ENCODE assay signal across 8 mouse cellular contexts in genomic region chr4:136147436-136148135, GRCm38 (mm10). TPM values are rescaled to one million over a fixed set of nuclear protein-coding genes. Genes with fewer than 3 reads are reported as not detected.
A peak's percentile ranks its signal among the peaks of the same experiment; 100 is the strongest.
DNase-seq lines count a peak whose midpoint lies in the region; ATAC-seq and TF ChIP-seq lines count a peak whose summit lies in the region.

No protein-coding gene starts in this region.

- H3K4me1 ChIP-seq in embryonic facial prominence, embryonic 14.5 days (ENCODE audit: control insufficient read depth, insufficient read depth, low read length): peaks cover 38% of the 10 kb centered on the region
- peaks cover 64% of the 10 kb centered on the region for H3K4me1 ChIP-seq in heart, embryonic 10.5 days
- peaks cover 24% of the 10 kb centered on the region for H3K4me1 ChIP-seq in kidney, embryonic 14.5 days (ENCODE audit: control insufficient read depth, insufficient read depth, low read length)
- H3K4me1 ChIP-seq in liver, embryonic 15.5 days (replicated peaks): peaks cover 57% of the 10 kb centered on the region
- H3K4me1 ChIP-seq in neural tube, embryonic 12.5 days: peaks cover 56% of the 10 kb centered on the region
- H3K4me1 ChIP-seq in testis, adult 2 months (ENCODE audit: control insufficient read depth, insufficient read depth, low read length): peaks cover 17% of the 10 kb centered on the region

- no peaks in the 10 kb centered on the region for H3K27me3 ChIP-seq in embryonic facial prominence, embryonic 14.5 days (replicated peaks; ENCODE audit: control insufficient read depth, insufficient read depth, low read length)
- peaks cover 20% of the 10 kb centered on the region; the same call in 1 of the 2 replicates for H3K27me3 ChIP-seq in heart, embryonic 10.5 days (ENCODE audit: insufficient read depth, poor library complexity, severe bottlenecking)
- no peaks in the 10 kb centered on the region for H3K27me3 ChIP-seq in kidney, embryonic 14.5 days (ENCODE audit: control insufficient read depth, insufficient read depth, low read length)
- H3K27me3 ChIP-seq in liver, embryonic 15.5 days: peaks cover 90% of the 10 kb centered on the region
- 0 out of 2 replicates have a peak, but pooled peaks cover 7% of the 10 kb centered on the region for H3K27me3 ChIP-seq in neural tube, embryonic 12.5 days (replicated peaks)
- H3K27me3 ChIP-seq in testis, adult 2 months (ENCODE audit: control insufficient read depth, insufficient read depth, low read length): no peaks in the 10 kb centered on the region; the same call in 1 of the 2 replicates

- peak overlapping the region; percentile 97 for H3K27ac ChIP-seq in embryonic facial prominence, embryonic 14.5 days (replicated peaks; ENCODE audit: low read depth, low read length)
- H3K27ac ChIP-seq in heart, embryonic 10.5 days: peak overlapping the region; percentile 93
- H3K27ac ChIP-seq in kidney, embryonic 14.5 days (ENCODE audit: low read depth, low read length): peak overlapping the region; percentile 100
- peak overlapping the region; percentile 53 for H3K27ac ChIP-seq in liver, embryonic 15.5 days (replicated peaks)
- no peak overlapping the region for H3K27ac ChIP-seq in neural tube, embryonic 12.5 days
- peak overlapping the region; percentile 26; the same call in 1 of the 2 replicates for H3K27ac ChIP-seq in testis, adult 2 months (ENCODE audit: control insufficient read depth, insufficient read depth, low read depth, low read length)

- peak overlapping the region; percentile 50 for H3K9ac ChIP-seq in embryonic facial prominence, embryonic 14.5 days (ENCODE audit: low read depth, low read length)
- H3K9ac ChIP-seq in kidney, embryonic 14.5 days (ENCODE audit: low read depth, low read length): peak overlapping the region; percentile 44; the same call in 1 of the 2 replicates
- peak overlapping the region; percentile 21; the same call in 1 of the 2 replicates for H3K9ac ChIP-seq in liver, embryonic 15.5 days
- peak overlapping the region; percentile 44 for H3K9ac ChIP-seq in neural tube, embryonic 12.5 days

- H3K36me3 ChIP-seq in embryonic facial prominence, embryonic 14.5 days (ENCODE audit: control insufficient read depth, insufficient read depth, low read length): peaks cover 13% of the 10 kb centered on the region; the same call in 1 of the 2 replicates
- peaks cover 7% of the 10 kb centered on the region; the same call in 1 of the 2 replicates for H3K36me3 ChIP-seq in heart, embryonic 10.5 days
- H3K36me3 ChIP-seq in kidney, embryonic 14.5 days (ENCODE audit: control insufficient read depth, insufficient read depth, low read length): peaks cover 12% of the 10 kb centered on the region; the same call in 1 of the 2 replicates
- H3K36me3 ChIP-seq in liver, embryonic 15.5 days (replicated peaks): no peaks in the 10 kb centered on the region
- H3K36me3 ChIP-seq in neural tube, embryonic 12.5 days: no peaks in the 10 kb centered on the region
- no peaks in the 10 kb centered on the region for H3K36me3 ChIP-seq in testis, adult 2 months (ENCODE audit: control insufficient read depth, insufficient read depth, low read length)

- peak; percentile 74 for ATAC-seq in embryonic facial prominence, embryonic 14.5 days (ENCODE audit: low read depth)
- peak; percentile 76 for ATAC-seq in kidney, embryonic 14.5 days (ENCODE audit: low FRiP score, low TSS enrichment)
- peak; percentile 60 for ATAC-seq in liver, embryonic 15.5 days (ENCODE audit: insufficient read depth)
- ATAC-seq in neural tube, embryonic 12.5 days (ENCODE audit: low FRiP score, low read depth): peak; percentile 65

- TF ChIP-seq CTCF in testis, adult 2 months (IDR thresholded peaks at IDR 0.05; ENCODE audit: control insufficient read depth, insufficient read depth, insufficient replicate concordance, low read depth, low read length): no peak

- peak overlapping the region; percentile 90 for H3K4me3 ChIP-seq in embryonic facial prominence, embryonic 14.5 days (ENCODE audit: low read depth, low read length)
- peak overlapping the region; percentile 49 for H3K4me3 ChIP-seq in heart, embryonic 10.5 days
- H3K4me3 ChIP-seq in kidney, embryonic 14.5 days (ENCODE audit: low read length): peak overlapping the region; percentile 28
- H3K4me3 ChIP-seq in liver, embryonic 15.5 days (replicated peaks): peak overlapping the region; percentile 46
- peak overlapping the region; percentile 36 for H3K4me3 ChIP-seq in neural tube, embryonic 12.5 days
- H3K4me3 ChIP-seq in testis, adult 2 months (ENCODE audit: control insufficient read depth, low read depth, low read length): peak overlapping the region; percentile 54

- H3K9me3 ChIP-seq in embryonic facial prominence, embryonic 14.5 days (ENCODE audit: control insufficient read depth, low read length): no peaks in the 10 kb centered on the region
- no peaks in the 10 kb centered on the region for H3K9me3 ChIP-seq in heart, embryonic 10.5 days
- no peaks in the 10 kb centered on the region for H3K9me3 ChIP-seq in kidney, embryonic 14.5 days (ENCODE audit: control insufficient read depth, low read length)
- H3K9me3 ChIP-seq in liver, embryonic 15.5 days (replicated peaks): no peaks in the 10 kb centered on the region
- H3K9me3 ChIP-seq in neural tube, embryonic 12.5 days: no peaks in the 10 kb centered on the region

- peak overlapping the region; percentile 63 for H3K4me2 ChIP-seq in embryonic facial prominence, embryonic 14.5 days (ENCODE audit: low read depth, low read length)
- peak overlapping the region; percentile 47 for H3K4me2 ChIP-seq in kidney, embryonic 14.5 days (replicated peaks; ENCODE audit: low read depth, low read length)
- peak overlapping the region; percentile 69 for H3K4me2 ChIP-seq in liver, embryonic 15.5 days
- H3K4me2 ChIP-seq in neural tube, embryonic 12.5 days (replicated peaks): peak overlapping the region; percentile 69

- DNase-seq in 3134 (ENCODE audit: extremely low read depth, insufficient read length, low spot score): peak; percentile 88
- DNase-seq in adrenal gland, adult 8-10 months: peak; percentile 76
- DNase-seq in embryonic facial prominence, embryonic 14.5 days (ENCODE audit: low spot score): peak; percentile 96
- peak; percentile 94 for DNase-seq in heart, embryonic 10.5 days (ENCODE audit: low spot score)

- TF ChIP-seq POLR2A in testis, adult 2 months (IDR thresholded peaks at IDR 0.05; ENCODE audit: control insufficient read depth, low read depth, low read length): no peak

- under 1% methylated on average over 20 of the region's 48 CpGs for WGBS in embryonic facial prominence, embryonic 14.5 days
- under 1% methylated on average over 47 of the region's 48 CpGs for WGBS in heart, embryonic 10.5 days
- WGBS in kidney, embryonic 14.5 days: 1% methylated on average over 41 of the region's 48 CpGs
- WGBS in liver, embryonic 15.5 days (ENCODE audit: insufficient replicate concordance): 1% methylated on average over 47 of the region's 48 CpGs
- 1% methylated on average over 48 of the region's 48 CpGs for WGBS in neural tube, embryonic 12.5 days

RNA-seq across cellular contexts. Expression of gene Id3, which starts 4.3 kb away (rescaled TPM):
- total RNA-seq in adrenal gland, adult 8-10 months (2022): 10 to 100 TPM; 58.3 to 76.8 (median 73.8) TPM
- polyA plus RNA-seq in embryonic facial prominence, embryonic 14.5 days (2014; fragmentation: Nextera tagmentation; extraction: Ambion mirVana): 404 and 407 TPM in 2 replicates
- polyA plus RNA-seq in heart, embryonic 10.5 days (2016; fragmentation: Nextera tagmentation; extraction: Ambion mirVana): 324 and 492 TPM in 2 replicates
- polyA plus RNA-seq in kidney, embryonic 14.5 days (2014; fragmentation: Nextera tagmentation; extraction: Ambion mirVana): 848 and 979 TPM in 2 replicates
- polyA plus RNA-seq in liver, embryonic 15.5 days (2015; fragmentation: Nextera tagmentation; extraction: Ambion mirVana): 41.3 and 42.6 TPM in 2 replicates
- 325 and 330 TPM in 2 replicates for polyA plus RNA-seq in neural tube, embryonic 12.5 days (2016; fragmentation: Nextera tagmentation; extraction: Ambion mirVana)
- polyA plus RNA-seq in testis, adult 2 months (2012; rRNA removed): 8.0 and 16.8 TPM in 2 replicates

RNA-seq across cellular contexts. Expression of gene E2f2, which starts 24.6 kb away (rescaled TPM):
- total RNA-seq in adrenal gland, adult 8-10 months (2022): 1 to 10 TPM; 2.6 to 3.6 (median 2.7) TPM
- polyA plus RNA-seq in embryonic facial prominence, embryonic 14.5 days (2014; fragmentation: Nextera tagmentation; extraction: Ambion mirVana): 7.9 and 10.1 TPM in 2 replicates
- 6.3 and 6.6 TPM in 2 replicates for polyA plus RNA-seq in heart, embryonic 10.5 days (2016; fragmentation: Nextera tagmentation; extraction: Ambion mirVana)
- 5.7 and 6.0 TPM in 2 replicates for polyA plus RNA-seq in kidney, embryonic 14.5 days (2014; fragmentation: Nextera tagmentation; extraction: Ambion mirVana)
- polyA plus RNA-seq in liver, embryonic 15.5 days (2015; fragmentation: Nextera tagmentation; extraction: Ambion mirVana): 85.3 and 95.6 TPM in 2 replicates
- polyA plus RNA-seq in neural tube, embryonic 12.5 days (2016; fragmentation: Nextera tagmentation; extraction: Ambion mirVana): 9.5 and 10.4 TPM in 2 replicates
- polyA plus RNA-seq in testis, adult 2 months (2012; rRNA removed): 0.58 and 1.0 TPM in 2 replicates

RNA-seq across cellular contexts. Expression of gene Asap3, which starts 58.6 kb away (rescaled TPM):
- total RNA-seq in adrenal gland, adult 8-10 months (2022): 1 to 10 TPM; 2.5 to 4.9 (median 3.6) TPM
- polyA plus RNA-seq in embryonic facial prominence, embryonic 14.5 days (2014; fragmentation: Nextera tagmentation; extraction: Ambion mirVana): 8.1 and 11.3 TPM in 2 replicates
- 3.4 and 3.7 TPM in 2 replicates for polyA plus RNA-seq in heart, embryonic 10.5 days (2016; fragmentation: Nextera tagmentation; extraction: Ambion mirVana)
- 2.0 and 3.0 TPM in 2 replicates for polyA plus RNA-seq in kidney, embryonic 14.5 days (2014; fragmentation: Nextera tagmentation; extraction: Ambion mirVana)
- polyA plus RNA-seq in liver, embryonic 15.5 days (2015; fragmentation: Nextera tagmentation; extraction: Ambion mirVana): 2.5 and 3.0 TPM in 2 replicates
- 10.4 and 11.4 TPM in 2 replicates for polyA plus RNA-seq in neural tube, embryonic 12.5 days (2016; fragmentation: Nextera tagmentation; extraction: Ambion mirVana)
- polyA plus RNA-seq in testis, adult 2 months (2012; rRNA removed): 4.1 and 6.7 TPM in 2 replicates

Comparison
In these comparisons a context has a peak if more than half of its experiments do, and no peak if none do; other contexts are left out.
1. H3K4me3 ChIP-seq: peak in every context shown above with its lines; median percentile 90 in embryonic facial prominence, embryonic 14.5 days; 54 in testis, adult 2 months; 49 in heart, embryonic 10.5 days; 46 in liver, embryonic 15.5 days; 36 in neural tube, embryonic 12.5 days; 28 in kidney, embryonic 14.5 days.